Comparison of ENCODE assay signal across 23 mouse cellular contexts in genomic region chr9:45818406-45819011, GRCm38 (mm10). TPM values are rescaled to one million over a fixed set of nuclear protein-coding genes. Genes with fewer than 3 reads are reported as not detected.
A peak's percentile ranks its signal among the peaks of the same experiment; 100 is the strongest.
DNase-seq lines count a peak whose midpoint lies in the region; ATAC-seq and TF ChIP-seq lines count a peak whose summit lies in the region.
"Had no signal": no experiment of that assay in that cellular context is flagged by ENCODE, and none has a peak within 500 bp of the region (broad histone marks: within the 10 kb centered on the region; RNA-seq: fewer than 3 reads in every experiment).

No protein-coding gene starts in this region.

- no peak overlapping the region for H3K4me3 ChIP-seq in hindbrain, embryonic 13.5 days
- H3K4me3 ChIP-seq in hindbrain, embryonic 11.5 days (ENCODE audit: low read depth, low read length), result no peak overlapping the region
- H3K4me3 ChIP-seq in left cerebral cortex, adult 2 months, result no peak overlapping the region
- H3K4me3 ChIP-seq: forebrain, embryonic 10.5 days; heart, embryonic 13.5 days; layer of hippocampus, adult 2 months; midbrain, embryonic 12.5 days; neural tube, embryonic 12.5 days had no signal

- H3K4me1 ChIP-seq in hindbrain, embryonic 13.5 days (replicated peaks), result no peaks in the 10 kb centered on the region
- no peaks in the 10 kb centered on the region for H3K4me1 ChIP-seq in hindbrain, embryonic 11.5 days (replicated peaks; ENCODE audit: control insufficient read depth, insufficient read depth, low read length)
- H3K4me1 ChIP-seq: forebrain, embryonic 10.5 days; midbrain, embryonic 12.5 days; neural tube, embryonic 12.5 days had no signal

- no peak overlapping the region for H3K4me2 ChIP-seq in hindbrain, embryonic 13.5 days
- no peak overlapping the region for H3K4me2 ChIP-seq in hindbrain, embryonic 11.5 days (replicated peaks; ENCODE audit: low read depth, low read length)
- H3K4me2 ChIP-seq: heart, embryonic 13.5 days; midbrain, embryonic 12.5 days; neural tube, embryonic 12.5 days had no signal

- intact Hi-C loops in left cerebral cortex, adult 2 months (cut with DNase I), result no loop called here

- no peaks in the 10 kb centered on the region for H3K9me3 ChIP-seq in hindbrain, embryonic 13.5 days
- H3K9me3 ChIP-seq in hindbrain, embryonic 11.5 days (ENCODE audit: control insufficient read depth, low read length), result no peaks in the 10 kb centered on the region
- H3K9me3 ChIP-seq: forebrain, embryonic 10.5 days; heart, embryonic 13.5 days; midbrain, embryonic 12.5 days; neural tube, embryonic 12.5 days had no signal

- peak overlapping the region; percentile 6; the same call in 1 of the 2 replicates for H3K9ac ChIP-seq in hindbrain, embryonic 13.5 days
- H3K9ac ChIP-seq in hindbrain, embryonic 11.5 days (ENCODE audit: low read depth, low read length), result no peak overlapping the region
- H3K9ac ChIP-seq: heart, embryonic 13.5 days; liver, postnatal 0 days; midbrain, embryonic 12.5 days; neural tube, embryonic 12.5 days had no signal

- H3K36me3 ChIP-seq in hindbrain, embryonic 13.5 days, result peaks cover 45% of the 10 kb centered on the region
- H3K36me3 ChIP-seq in hindbrain, embryonic 11.5 days (ENCODE audit: control insufficient read depth, insufficient read depth, low read length), result no peaks in the 10 kb centered on the region

- no peaks in the 10 kb centered on the region for H3K27me3 ChIP-seq in hindbrain, embryonic 13.5 days
- H3K27me3 ChIP-seq in hindbrain, embryonic 11.5 days (ENCODE audit: control insufficient read depth, insufficient read depth, low read length), result no peaks in the 10 kb centered on the region
- H3K27me3 ChIP-seq: CH12.LX; heart, embryonic 13.5 days; midbrain, embryonic 12.5 days; neural tube, embryonic 12.5 days had no signal

- DNase-seq in hindbrain, embryonic 11.5 days (ENCODE audit: low spot score), result no peak
- peak; percentile 80 for DNase-seq in cerebellum, adult 9-11 months
- peak; percentile 22 for DNase-seq in induced T-regulatory cell, adult 2 months (ENCODE audit: low read depth)
- no peak for DNase-seq in heart, postnatal 4 days
- DNase-seq in lung, postnatal 25 days (ENCODE audit: low spot score), result no peak
- no peak for DNase-seq in right cerebral cortex, postnatal 4 days
- no peak for DNase-seq in left cerebral cortex, adult 2 months (ENCODE audit: extremely low spot score in 1 of 2, low spot score in 2 of 2)
- DNase-seq: kidney, adult 11 months; kidney, postnatal 14 days; left cerebral cortex, postnatal 4 days; liver; liver, postnatal 0 days; lung, postnatal 10 days; right cerebral cortex, adult 18-20 months; thymus, postnatal 25 days had no signal

- WGBS in hindbrain, embryonic 13.5 days, result 85% methylated on average over 9 of the region's 9 CpGs
- 81% methylated on average over 9 of the region's 9 CpGs for WGBS in hindbrain, embryonic 11.5 days

- no peak for ATAC-seq in hindbrain, embryonic 13.5 days (ENCODE audit: low FRiP score)
- ATAC-seq in hindbrain, embryonic 11.5 days (ENCODE audit: low FRiP score), result no peak
- ATAC-seq: hindbrain, postnatal 0 days; liver, postnatal 0 days had no signal

- no peak overlapping the region for H3K27ac ChIP-seq in hindbrain, embryonic 13.5 days
- no peak overlapping the region for H3K27ac ChIP-seq in hindbrain, embryonic 11.5 days (ENCODE audit: low read depth, low read length)
- H3K27ac ChIP-seq in left cerebral cortex, adult 2 months, result no peak overlapping the region
- H3K27ac ChIP-seq: forebrain, embryonic 10.5 days; heart, embryonic 13.5 days; hindbrain, postnatal 0 days; layer of hippocampus, adult 2 months; midbrain, embryonic 12.5 days; neural tube, embryonic 12.5 days had no signal

- TF ChIP-seq CTCF in left cerebral cortex, adult 2 months (IDR thresholded peaks at IDR 0.05), result no peak

RNA-seq across cellular contexts. Expression of gene Cep164, which starts 10.0 kb away (rescaled TPM):
- polyA plus RNA-seq in hindbrain, embryonic 13.5 days (2015; fragmentation: Nextera tagmentation; extraction: Ambion mirVana), result 12.4 and 15.8 TPM in 2 replicates
- 12.9 and 19.5 TPM in 2 replicates for polyA plus RNA-seq in hindbrain, embryonic 11.5 days (2014; fragmentation: Nextera tagmentation; extraction: Ambion mirVana)
- total RNA-seq in heart, postnatal 4 days (2021), result 10 to 100 TPM; 13.9 to 15.7 TPM
- 10 to 100 TPM; 13.7 to 16.5 TPM for total RNA-seq in left cerebral cortex, adult 2 months (2021)

RNA-seq across cellular contexts. Expression of gene Bace1, which starts 19.9 kb away (rescaled TPM):
- 46.4 and 50.3 TPM in 2 replicates for polyA plus RNA-seq in hindbrain, embryonic 13.5 days (2015; fragmentation: Nextera tagmentation; extraction: Ambion mirVana)
- 29.6 and 31.1 TPM in 2 replicates for polyA plus RNA-seq in hindbrain, embryonic 11.5 days (2014; fragmentation: Nextera tagmentation; extraction: Ambion mirVana)
- 10 to 100 TPM; 38.3 to 41.3 TPM for total RNA-seq in heart, postnatal 4 days (2021)
- total RNA-seq in left cerebral cortex, adult 2 months (2021), result 10 to 100 TPM; 77.3 to 79.5 TPM

Comparison
In these comparisons a context has a peak if more than half of its experiments do, and no peak if none do; other contexts are left out.
1. DNase-seq: peak in cerebellum, adult 9-11 months (single experiment) and induced T-regulatory cell, adult 2 months (single experiment); none in hindbrain, embryonic 11.5 days (single experiment), heart, postnatal 4 days (single experiment), lung, postnatal 25 days (single experiment), right cerebral cortex, postnatal 4 days (single experiment) and left cerebral cortex, adult 2 months (0 of 2).